Mouse (Mus musculus) cortical plate, adult 2 months (tissue): ENCODE results near the gene Nek8.

Experiments used
- CTCF ChIP-seq: fragments of 200-500 bp; IDR thresholded peaks from 2 replicates; pipeline ENCODE4 v1.5.1; 2011; ENCODE audit warnings: mild to moderate bottlenecking, control low read depth, low read length; ENCODE audit not compliant: insufficient read depth; ENCODE audit errors: extremely low read depth
- POLR2A ChIP-seq: fragments of 200-500 bp; IDR thresholded peaks from 2 replicates; pipeline ENCODE4 v1.6.1; 2011; ENCODE audit warnings: mild to moderate bottlenecking, low read length, control low read depth; ENCODE audit not compliant: insufficient read depth; ENCODE audit errors: extremely low read depth

DNA sequence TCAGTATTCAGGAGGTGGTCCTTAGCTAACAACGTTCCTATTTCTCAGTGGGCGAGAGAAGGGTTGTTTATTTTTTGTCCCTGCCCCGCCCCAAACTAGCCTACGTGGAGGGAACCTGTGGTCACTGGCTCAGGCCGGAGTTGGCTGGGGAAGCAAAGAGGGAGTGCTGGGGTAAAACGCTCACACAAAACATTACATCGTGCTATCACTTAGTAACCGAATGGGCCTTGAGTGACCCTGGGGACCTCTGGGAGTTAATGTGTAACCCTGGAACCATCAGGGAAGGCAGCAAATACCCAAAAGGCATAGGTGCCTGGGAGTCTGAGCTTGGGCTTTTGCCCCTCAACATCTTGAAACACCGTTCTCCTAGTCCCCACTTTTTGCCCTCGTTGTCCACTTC is 962 bp upstream of the Nek8 start:
- TF ChIP-seq CTCF (no peak), POLR2A (no peak)
